8 mouse cellular contexts compared by ENCODE assay signal in genomic region chr15:83112898-83113297, GRCm38 (mm10). TPM values are rescaled to one million over a fixed set of nuclear protein-coding genes. Genes with fewer than 3 reads are reported as not detected.
DNase-seq lines count a peak whose midpoint lies in the region; ATAC-seq and TF ChIP-seq lines count a peak whose summit lies in the region.

No protein-coding gene starts in this region.

- H3K36me3 ChIP-seq in embryonic facial prominence, embryonic 12.5 days, result peaks cover 37% of the 10 kb centered on the region
- no peaks in the 10 kb centered on the region for H3K36me3 ChIP-seq in kidney, adult 2 months (ENCODE audit: control insufficient read depth, insufficient read depth, low read length)
- H3K36me3 ChIP-seq in liver, adult 2 months (ENCODE audit: control insufficient read depth, insufficient read depth, low read length), result peaks cover 2% of the 10 kb centered on the region; the same call in 1 of the 2 replicates

- peak overlapping the region; percentile 16; the same call in 1 of the 2 replicates for H3K9ac ChIP-seq in embryonic facial prominence, embryonic 12.5 days
- no peak overlapping the region for H3K9ac ChIP-seq in liver, adult 2 months (ENCODE audit: low read depth, low read length)

- no peaks in the 10 kb centered on the region for H3K27me3 ChIP-seq in embryonic facial prominence, embryonic 12.5 days
- no peaks in the 10 kb centered on the region for H3K27me3 ChIP-seq in kidney, adult 2 months (replicated peaks; ENCODE audit: control insufficient read depth, insufficient read depth, low read length)
- H3K27me3 ChIP-seq in liver, adult 2 months (ENCODE audit: control insufficient read depth, insufficient read depth, low read length), result no peaks in the 10 kb centered on the region

- no peak overlapping the region for H3K27ac ChIP-seq in embryonic facial prominence, embryonic 12.5 days
- no peak overlapping the region for H3K27ac ChIP-seq in kidney, adult 2 months (ENCODE audit: insufficient read depth, low read depth, low read length)
- no peak overlapping the region for H3K27ac ChIP-seq in liver, adult 2 months (replicated peaks; ENCODE audit: insufficient read depth, low read depth, low read length)

- no peak for TF ChIP-seq POLR2A in kidney, adult 2 months (IDR thresholded peaks at IDR 0.05; ENCODE audit: low read depth, low read length)
- no peak for TF ChIP-seq POLR2A in liver, adult 2 months (IDR thresholded peaks at IDR 0.05; ENCODE audit: extremely low read depth, insufficient read depth, low read length)

- 0 out of 2 replicates have a peak, but pooled peaks have one; percentile 52 for ATAC-seq in embryonic facial prominence, embryonic 12.5 days (ENCODE audit: insufficient number of reproducible peaks, insufficient read depth, low FRiP score, low TSS enrichment)
- 0 out of 2 replicates have a peak, but pooled peaks have one; percentile 40 for ATAC-seq in monocyte, adult 5-6 weeks (replicated peaks; ENCODE audit: insufficient number of reproducible peaks, low FRiP score, low TSS enrichment, poor library complexity, severe bottlenecking)

- H3K4me1 ChIP-seq in embryonic facial prominence, embryonic 12.5 days, result peaks cover 6% of the 10 kb centered on the region
- H3K4me1 ChIP-seq in kidney, adult 2 months (ENCODE audit: control insufficient read depth, insufficient read depth, low read length), result no peaks in the 10 kb centered on the region
- H3K4me1 ChIP-seq in liver, adult 2 months (ENCODE audit: control insufficient read depth, insufficient read depth, low read length), result no peaks in the 10 kb centered on the region

- peak; percentile 53 for DNase-seq in ovary, adult 18-20 months (ENCODE audit: low spot score)
- DNase-seq in ovary, postnatal 10 days (ENCODE audit: low spot score), result no peak
- DNase-seq in heart, adult 9 months (ENCODE audit: low spot score in 2 of 2), result peak; percentile 44 to 61
- peak; percentile 69 for DNase-seq in kidney, adult 2 months
- DNase-seq in liver, adult 2 months (ENCODE audit: extremely low read depth, low read depth, low spot score), result peak; percentile 21
- DNase-seq in spleen, postnatal 4 days (ENCODE audit: low spot score in 2 of 2), result peak; percentile 55 to 77

- no peaks in the 10 kb centered on the region for H3K9me3 ChIP-seq in embryonic facial prominence, embryonic 12.5 days

- no peak overlapping the region for H3K4me3 ChIP-seq in embryonic facial prominence, embryonic 12.5 days
- H3K4me3 ChIP-seq in kidney, adult 2 months (ENCODE audit: insufficient read depth, low read depth, low read length), result no peak overlapping the region
- no peak overlapping the region for H3K4me3 ChIP-seq in liver, adult 2 months (ENCODE audit: insufficient read depth, low read depth, low read length)

- WGBS in embryonic facial prominence, embryonic 12.5 days, result 10% methylated on average over 10 of the region's 11 CpGs
- WGBS in kidney, adult 2 months, result 13% methylated on average over 11 of the region's 11 CpGs
- WGBS in liver, adult 2 months, result 25% methylated on average over 10 of the region's 11 CpGs

- no peaks in the 10 kb centered on the region for H3K79me2 ChIP-seq in liver, adult 2 months (ENCODE audit: control insufficient read depth, insufficient read depth, low read length)

- peak; percentile 70 for TF ChIP-seq CTCF in kidney, adult 2 months (conservative IDR thresholded peaks at IDR 0.05; ENCODE audit: insufficient read depth, insufficient read length, low read depth, low read length)
- TF ChIP-seq CTCF in liver, adult 2 months (IDR thresholded peaks at IDR 0.05; ENCODE audit: low read depth, low read length), result peak; percentile 84

- H3K4me2 ChIP-seq in embryonic facial prominence, embryonic 12.5 days (replicated peaks), result no peak overlapping the region

RNA-seq across cellular contexts. Expression of gene Rrp7a, which starts 9.7 kb away (rescaled TPM):
- polyA plus RNA-seq in embryonic facial prominence, embryonic 12.5 days (2016; fragmentation: Nextera tagmentation; extraction: Ambion mirVana), result 52.3 and 59.3 TPM in 2 replicates
- 110 and 126 TPM in 2 replicates for polyA plus RNA-seq in kidney, adult 2 months (2012; rRNA removed)
- total RNA-seq in liver, adult 2 months (2014; rRNA removed), result 9.1 and 19.3 TPM in 2 replicates
- polyA plus RNA-seq in liver, adult 2 months (2012; rRNA removed), result 44.1 and 44.7 TPM in 2 replicates
- total RNA-seq in monocyte, adult 5-6 weeks (2017), result 29.8 to 65.9 TPM (median 55.4 TPM) in 3 replicates

RNA-seq across cellular contexts. Expression of gene Serhl, which starts 23.6 kb away (rescaled TPM):
- polyA plus RNA-seq in embryonic facial prominence, embryonic 12.5 days (2016; fragmentation: Nextera tagmentation; extraction: Ambion mirVana), result 56.2 and 57.8 TPM in 2 replicates
- polyA plus RNA-seq in kidney, adult 2 months (2012; rRNA removed), result 106 and 124 TPM in 2 replicates
- 51.6 and 58.1 TPM in 2 replicates for total RNA-seq in liver, adult 2 months (2014; rRNA removed)
- polyA plus RNA-seq in liver, adult 2 months (2012; rRNA removed), result 59.6 and 80.6 TPM in 2 replicates
- 16.9 to 26.7 TPM (median 20.9 TPM) in 3 replicates for total RNA-seq in monocyte, adult 5-6 weeks (2017)

RNA-seq across cellular contexts. Expression of gene Poldip3, which starts 36.3 kb away (rescaled TPM):
- polyA plus RNA-seq in embryonic facial prominence, embryonic 12.5 days (2016; fragmentation: Nextera tagmentation; extraction: Ambion mirVana), result 169 and 172 TPM in 2 replicates
- 45.9 and 47.2 TPM in 2 replicates for polyA plus RNA-seq in kidney, adult 2 months (2012; rRNA removed)
- total RNA-seq in liver, adult 2 months (2014; rRNA removed), result 21.6 and 24.8 TPM in 2 replicates
- polyA plus RNA-seq in liver, adult 2 months (2012; rRNA removed), result 25.5 and 34.6 TPM in 2 replicates
- total RNA-seq in monocyte, adult 5-6 weeks (2017), result 122 to 140 TPM (median 123 TPM) in 3 replicates

RNA-seq across cellular contexts. Expression of gene Cyb5r3, which starts 59.5 kb away (rescaled TPM):
- 107 and 111 TPM in 2 replicates for polyA plus RNA-seq in embryonic facial prominence, embryonic 12.5 days (2016; fragmentation: Nextera tagmentation; extraction: Ambion mirVana)
- 197 and 230 TPM in 2 replicates for polyA plus RNA-seq in kidney, adult 2 months (2012; rRNA removed)
- 155 TPM in 2 replicates for total RNA-seq in liver, adult 2 months (2014; rRNA removed)
- 424 and 500 TPM in 2 replicates for polyA plus RNA-seq in liver, adult 2 months (2012; rRNA removed)
- total RNA-seq in monocyte, adult 5-6 weeks (2017), result 58.3 to 66.1 TPM (median 60.8 TPM) in 3 replicates
